Mouse (Mus musculus) retina, adult 2 months (tissue): ENCODE data around the gene Gnb2.

ENCODE experiments used
- DNase-seq: peaks from one replicate; pipeline ENCODE4 v3.0.0-alpha.2; 2012; ENCODE audit warnings: low read depth, low spot score

The Gnb2 gene

DNA sequence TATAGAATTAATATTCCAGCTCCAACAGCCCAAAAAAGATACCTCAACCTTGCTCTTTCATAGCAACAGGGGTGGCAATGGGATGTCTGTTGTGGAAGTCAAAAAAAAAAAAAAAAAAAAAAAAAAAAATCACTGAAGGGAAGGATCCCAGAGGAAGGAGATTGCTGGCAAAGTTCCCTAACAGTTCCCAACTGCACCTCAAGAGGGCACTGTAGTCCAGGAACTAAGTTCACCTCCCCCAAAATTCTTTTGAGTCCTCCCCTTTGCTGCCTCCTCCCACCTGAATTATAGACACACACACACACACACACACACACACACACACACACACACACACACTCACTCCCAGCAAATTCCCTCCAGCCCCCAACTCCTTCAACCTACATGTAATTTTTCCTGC, 52.2 kb downstream of the Gnb2 start:
- DNase-seq = peak; percentile 26
